Mouse (Mus musculus): ENCODE measurements at regions not wholly inside any gene's neighbourhood (a gene's known extent, or its start where the extent isn't known, plus 50 kb on each side); places are given as distances from the start of the nearest gene placed in this dataset.

- Histone ChIP-seq H3K4me1 (ENCODE audit: control insufficient read depth, insufficient read depth, low read length) (peaks cover 6% of the 10 kb centered on the region), H3K36me3 (ENCODE audit: control insufficient read depth, insufficient read depth, low read length) (no peaks in the 10 kb centered on the region), H3K9me3 (replicated peaks; ENCODE audit: control insufficient read depth, low read length) (no peaks in the 10 kb centered on the region), H3K4me2 (ENCODE audit: low read depth, low read length) (no peak overlapping the region), H3K27ac (ENCODE audit: low read length) (no peak overlapping the region), H3K27me3 (ENCODE audit: control insufficient read depth, insufficient read depth, low read length) (0 out of 2 replicates have a peak, but pooled peaks cover 3% of the 10 kb centered on the region), H3K4me3 (replicated peaks; ENCODE audit: low read length) (no peak overlapping the region), H3K9ac (ENCODE audit: low read length) (no peak overlapping the region)
- ATAC-seq (ENCODE audit: insufficient read depth, low FRiP score) = no peak
- 63% methylated on average over 2 of the region's 2 CpGs for WGBS
Measured at GRCm38 (mm10) chr15:36719241-36719640, 288.3 kb downstream of the Zfp706 start.

DNA sequence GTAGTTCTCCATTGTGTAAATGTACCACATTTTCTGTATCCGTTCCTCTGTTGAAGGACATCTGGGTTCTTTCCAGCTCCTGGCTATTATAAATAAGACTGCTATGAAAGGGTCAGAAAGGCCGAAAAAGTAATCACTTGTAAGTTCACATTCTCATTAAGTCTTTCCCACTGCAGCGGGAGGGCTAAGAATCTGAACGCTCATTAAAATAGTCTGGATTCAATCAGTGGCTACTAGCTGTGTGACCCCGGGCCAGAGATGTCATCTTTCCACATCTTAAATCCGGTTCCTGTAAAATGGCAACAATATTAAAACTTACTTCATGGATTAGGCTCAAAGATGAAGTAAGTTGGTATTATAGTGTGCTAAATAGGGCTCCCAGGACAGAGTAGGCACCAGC, 289.7 kb downstream of the Zfp706 start:
- Histone ChIP-seq H3K4me3 (replicated peaks; ENCODE audit: low read length) (no peak overlapping the region), H3K4me1 (ENCODE audit: control insufficient read depth, insufficient read depth, low read length) (peaks cover 6% of the 10 kb centered on the region), H3K4me2 (ENCODE audit: low read depth, low read length) (no peak overlapping the region), H3K36me3 (ENCODE audit: control insufficient read depth, insufficient read depth, low read length) (no peaks in the 10 kb centered on the region), H3K27me3 (ENCODE audit: control insufficient read depth, insufficient read depth, low read length) (0 out of 2 replicates have a peak, but pooled peaks cover 3% of the 10 kb centered on the region), H3K9me3 (replicated peaks; ENCODE audit: control insufficient read depth, low read length) (no peaks in the 10 kb centered on the region), H3K9ac (ENCODE audit: low read length) (no peak overlapping the region), H3K27ac (ENCODE audit: low read length) (no peak overlapping the region)
- WGBS = 73% methylated on average over 6 of the region's 6 CpGs
- no peak for ATAC-seq (ENCODE audit: insufficient read depth, low FRiP score)

DNA sequence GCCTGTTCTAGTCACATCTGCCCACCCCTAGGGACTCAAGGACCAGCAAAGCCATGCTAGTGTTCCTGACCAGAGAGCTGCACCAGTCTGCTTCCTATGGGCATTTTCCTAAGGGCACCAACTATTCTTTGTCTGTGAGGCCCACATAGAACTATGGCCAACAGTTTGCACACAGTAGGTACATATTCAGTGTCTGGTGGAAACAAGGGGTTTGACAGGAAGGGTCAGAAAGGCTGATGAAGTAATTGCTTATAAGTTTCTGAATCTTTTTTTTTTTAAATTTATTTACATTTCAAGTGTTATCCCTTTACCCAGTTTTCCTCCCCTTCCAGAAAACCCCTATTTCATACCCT, 290.9 kb downstream of the Zfp706 start:
- ATAC-seq (ENCODE audit: insufficient read depth, low FRiP score) = no peak
- no peaks in the 10 kb centered on the region for H3K36me3 ChIP-seq (ENCODE audit: control insufficient read depth, insufficient read depth, low read length)
- H3K9ac ChIP-seq (ENCODE audit: low read length) = peak overlapping the region; percentile 69

DNA sequence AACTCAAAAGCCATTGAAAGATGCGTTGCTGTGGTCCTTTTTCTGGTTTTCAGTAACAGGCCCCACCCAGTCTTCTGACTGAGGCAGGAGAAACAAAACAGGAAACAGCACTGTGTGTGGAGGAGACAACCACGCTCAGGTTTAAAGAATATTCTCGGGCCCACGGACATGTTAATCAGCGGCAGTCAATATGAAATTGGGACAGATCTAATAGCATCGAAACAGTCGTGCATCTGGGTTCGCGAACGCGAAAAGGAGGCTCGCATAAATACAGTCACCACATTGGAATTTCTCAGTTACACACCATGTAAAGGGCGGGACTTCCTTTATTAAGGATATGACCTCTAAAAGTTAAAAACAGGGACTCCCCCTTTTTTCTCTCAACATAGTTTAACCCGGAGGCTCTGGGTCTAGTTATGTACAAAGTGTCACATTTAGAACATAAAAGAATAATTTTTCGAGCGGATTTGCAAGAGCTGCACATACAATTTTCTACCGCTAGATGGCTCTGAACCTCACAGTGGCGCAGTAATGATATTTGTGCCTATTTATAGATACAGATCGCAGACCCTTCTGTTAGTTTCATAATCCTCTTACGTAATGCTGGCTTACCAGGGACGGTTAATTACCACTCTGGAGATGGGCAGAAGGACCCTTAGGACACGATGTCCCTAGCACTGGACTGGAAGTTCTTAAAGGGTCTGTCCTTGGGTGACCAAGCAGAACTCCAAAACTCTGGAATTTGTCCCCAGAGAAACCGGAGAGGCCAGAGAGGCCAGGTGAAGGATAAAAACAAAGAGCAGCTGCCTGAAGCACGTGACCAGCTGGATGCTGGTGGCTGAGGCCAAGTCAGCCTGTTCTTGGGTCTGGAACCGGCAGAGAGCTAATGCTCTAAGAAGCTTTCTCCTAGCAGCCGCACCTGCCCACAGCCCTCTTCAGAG, 291.6 kb downstream of the Zfp706 start:
- peak overlapping the region; percentile 44 for H3K4me3 ChIP-seq (replicated peaks; ENCODE audit: low read length)
- H3K4me1 ChIP-seq (ENCODE audit: control insufficient read depth, insufficient read depth, low read length) = peaks cover 6% of the 10 kb centered on the region
- H3K9ac ChIP-seq (ENCODE audit: low read length) = peak overlapping the region; percentile 69
- H3K36me3 ChIP-seq (ENCODE audit: control insufficient read depth, insufficient read depth, low read length) = no peaks in the 10 kb centered on the region
- H3K4me2 ChIP-seq (ENCODE audit: low read depth, low read length) = peak overlapping the region; percentile 62
- H3K9me3 ChIP-seq (replicated peaks; ENCODE audit: control insufficient read depth, low read length) = no peaks in the 10 kb centered on the region
- peak overlapping the region; percentile 52; the same call in 1 of the 2 replicates for H3K27ac ChIP-seq (ENCODE audit: low read length)
- H3K27me3 ChIP-seq (ENCODE audit: control insufficient read depth, insufficient read depth, low read length) = 0 out of 2 replicates have a peak, but pooled peaks cover 3% of the 10 kb centered on the region
- peak; percentile 86 for ATAC-seq (ENCODE audit: insufficient read depth, low FRiP score)
- WGBS = 7% methylated on average over 26 of the region's 26 CpGs

More for the DNA sequence above, 290.9 kb downstream of the Zfp706 start:
- Histone ChIP-seq H3K9me3 (replicated peaks; ENCODE audit: control insufficient read depth, low read length) (no peaks in the 10 kb centered on the region), H3K4me2 (ENCODE audit: low read depth, low read length) (peak overlapping the region; percentile 62), H3K27ac (ENCODE audit: low read length) (peak overlapping the region; percentile 52; the same call in 1 of the 2 replicates), H3K27me3 (ENCODE audit: control insufficient read depth, insufficient read depth, low read length) (0 out of 2 replicates have a peak, but pooled peaks cover 3% of the 10 kb centered on the region), H3K4me3 (replicated peaks; ENCODE audit: low read length) (no peak overlapping the region), H3K4me1 (ENCODE audit: control insufficient read depth, insufficient read depth, low read length) (peaks cover 6% of the 10 kb centered on the region)

GRCm38 (mm10) chr15:36715159-36715558, 292.4 kb downstream of the Zfp706 start:
- 90% methylated on average over 6 of the region's 6 CpGs for WGBS
- Histone ChIP-seq H3K9ac (ENCODE audit: low read length) (no peak overlapping the region), H3K4me1 (ENCODE audit: control insufficient read depth, insufficient read depth, low read length) (peaks cover 6% of the 10 kb centered on the region), H3K4me2 (ENCODE audit: low read depth, low read length) (no peak overlapping the region), H3K36me3 (ENCODE audit: control insufficient read depth, insufficient read depth, low read length) (no peaks in the 10 kb centered on the region), H3K9me3 (replicated peaks; ENCODE audit: control insufficient read depth, low read length) (no peaks in the 10 kb centered on the region), H3K27ac (ENCODE audit: low read length) (no peak overlapping the region), H3K4me3 (replicated peaks; ENCODE audit: low read length) (no peak overlapping the region), H3K27me3 (ENCODE audit: control insufficient read depth, insufficient read depth, low read length) (0 out of 2 replicates have a peak, but pooled peaks cover 3% of the 10 kb centered on the region)
- no peak for ATAC-seq (ENCODE audit: insufficient read depth, low FRiP score)

DNA sequence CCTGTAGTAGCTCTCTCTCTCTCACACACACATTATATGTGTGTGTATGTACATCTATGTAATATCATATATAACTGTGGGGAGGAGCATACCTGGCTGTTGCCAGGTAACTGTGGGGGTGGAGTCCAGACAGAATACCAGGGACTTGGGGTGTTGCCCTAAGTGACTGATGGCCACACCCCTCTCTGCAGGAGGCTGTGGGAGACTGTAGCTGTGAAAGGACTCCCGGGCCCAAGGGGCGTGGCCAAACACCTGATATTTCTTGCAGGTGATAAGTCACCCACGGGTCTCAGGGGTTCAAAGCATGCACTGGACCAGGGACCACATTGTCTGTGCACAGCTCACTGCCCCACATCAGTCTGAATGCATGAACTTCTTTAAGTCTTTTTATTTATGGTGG, 297.8 kb downstream of the Zfp706 start:
- H3K4me3 ChIP-seq (replicated peaks; ENCODE audit: low read length) = no peak overlapping the region
- no peaks in the 10 kb centered on the region for H3K36me3 ChIP-seq (ENCODE audit: control insufficient read depth, insufficient read depth, low read length)
- H3K4me1 ChIP-seq (ENCODE audit: control insufficient read depth, insufficient read depth, low read length) = no peaks in the 10 kb centered on the region
- ATAC-seq (ENCODE audit: insufficient read depth, low FRiP score) = no peak
- H3K27ac ChIP-seq (ENCODE audit: low read length) = no peak overlapping the region
- H3K4me2 ChIP-seq (ENCODE audit: low read depth, low read length) = no peak overlapping the region
- no peaks in the 10 kb centered on the region for H3K9me3 ChIP-seq (replicated peaks; ENCODE audit: control insufficient read depth, low read length)
- 48% methylated on average over 3 of the region's 3 CpGs for WGBS
- H3K9ac ChIP-seq (ENCODE audit: low read length) = no peak overlapping the region
- no peaks in the 10 kb centered on the region for H3K27me3 ChIP-seq (ENCODE audit: control insufficient read depth, insufficient read depth, low read length)

GRCm38 (mm10) chr15:36708471-36708870, 299.1 kb downstream of the Zfp706 start:
- H3K27me3 ChIP-seq (ENCODE audit: control insufficient read depth, insufficient read depth, low read length) = no peaks in the 10 kb centered on the region
- ATAC-seq (ENCODE audit: insufficient read depth, low FRiP score) = no peak
- no peak overlapping the region for H3K9ac ChIP-seq (ENCODE audit: low read length)
- H3K27ac ChIP-seq (ENCODE audit: low read length) = no peak overlapping the region
- WGBS = 6% methylated on average over 3 of the region's 3 CpGs
- no peaks in the 10 kb centered on the region for H3K36me3 ChIP-seq (ENCODE audit: control insufficient read depth, insufficient read depth, low read length)
- H3K4me2 ChIP-seq (ENCODE audit: low read depth, low read length) = no peak overlapping the region
- H3K4me3 ChIP-seq (replicated peaks; ENCODE audit: low read length) = no peak overlapping the region
- H3K4me1 ChIP-seq (ENCODE audit: control insufficient read depth, insufficient read depth, low read length) = no peaks in the 10 kb centered on the region
- no peaks in the 10 kb centered on the region for H3K9me3 ChIP-seq (replicated peaks; ENCODE audit: control insufficient read depth, low read length)

GRCm38 (mm10) chr15:36705990-36706389, 301.6 kb downstream of the Zfp706 start:
- H3K4me2 ChIP-seq (ENCODE audit: low read depth, low read length) = no peak overlapping the region
- no peak overlapping the region for H3K9ac ChIP-seq (ENCODE audit: low read length)
- ATAC-seq (ENCODE audit: insufficient read depth, low FRiP score) = peak; percentile 59; the same call in 1 of the 2 replicates
- H3K9me3 ChIP-seq (replicated peaks; ENCODE audit: control insufficient read depth, low read length) = no peaks in the 10 kb centered on the region
- no peaks in the 10 kb centered on the region for H3K27me3 ChIP-seq (ENCODE audit: control insufficient read depth, insufficient read depth, low read length)
- no peak overlapping the region for H3K4me3 ChIP-seq (replicated peaks; ENCODE audit: low read length)
- 40% methylated on average over 4 of the region's 4 CpGs for WGBS
- no peaks in the 10 kb centered on the region for H3K4me1 ChIP-seq (ENCODE audit: control insufficient read depth, insufficient read depth, low read length)
- no peaks in the 10 kb centered on the region for H3K36me3 ChIP-seq (ENCODE audit: control insufficient read depth, insufficient read depth, low read length)
- H3K27ac ChIP-seq (ENCODE audit: low read length) = no peak overlapping the region

- Histone ChIP-seq H3K9me3 (replicated peaks; ENCODE audit: control insufficient read depth, low read length) (no peaks in the 10 kb centered on the region), H3K36me3 (ENCODE audit: control insufficient read depth, insufficient read depth, low read length) (no peaks in the 10 kb centered on the region), H3K27me3 (ENCODE audit: control insufficient read depth, insufficient read depth, low read length) (no peaks in the 10 kb centered on the region), H3K4me3 (replicated peaks; ENCODE audit: low read length) (no peak overlapping the region), H3K4me1 (ENCODE audit: control insufficient read depth, insufficient read depth, low read length) (no peaks in the 10 kb centered on the region), H3K27ac (ENCODE audit: low read length) (no peak overlapping the region), H3K4me2 (ENCODE audit: low read depth, low read length) (no peak overlapping the region), H3K9ac (ENCODE audit: low read length) (no peak overlapping the region)
- WGBS = 33% methylated on average over 2 of the region's 2 CpGs
- ATAC-seq (ENCODE audit: insufficient read depth, low FRiP score) = no peak
Measured at GRCm38 (mm10) chr15:36705391-36705790, 302.2 kb downstream of the Zfp706 start.
